Mouse (Mus musculus): Measurements from ENCODE around the gene Diras1. TPM values are rescaled to one million over a fixed set of nuclear protein-coding genes. Genes with fewer than 3 reads are reported as not detected.

The Diras1 gene
- not detected for polyA plus RNA-seq (2017; shearing (Covaris generic))

GRCm38 (mm10) chr10:81025639-81026275, at the start of gene Diras1:
Gene Diras1, minus strand, starts transcription at chr10:81025662.

GRCm38 (mm10) chr10:81069836-81070235, 44.4 kb upstream of the Diras1 start, which contains the start of gene Thop1:
Gene Thop1, plus strand, starts transcription at chr10:81070035.

DNA sequence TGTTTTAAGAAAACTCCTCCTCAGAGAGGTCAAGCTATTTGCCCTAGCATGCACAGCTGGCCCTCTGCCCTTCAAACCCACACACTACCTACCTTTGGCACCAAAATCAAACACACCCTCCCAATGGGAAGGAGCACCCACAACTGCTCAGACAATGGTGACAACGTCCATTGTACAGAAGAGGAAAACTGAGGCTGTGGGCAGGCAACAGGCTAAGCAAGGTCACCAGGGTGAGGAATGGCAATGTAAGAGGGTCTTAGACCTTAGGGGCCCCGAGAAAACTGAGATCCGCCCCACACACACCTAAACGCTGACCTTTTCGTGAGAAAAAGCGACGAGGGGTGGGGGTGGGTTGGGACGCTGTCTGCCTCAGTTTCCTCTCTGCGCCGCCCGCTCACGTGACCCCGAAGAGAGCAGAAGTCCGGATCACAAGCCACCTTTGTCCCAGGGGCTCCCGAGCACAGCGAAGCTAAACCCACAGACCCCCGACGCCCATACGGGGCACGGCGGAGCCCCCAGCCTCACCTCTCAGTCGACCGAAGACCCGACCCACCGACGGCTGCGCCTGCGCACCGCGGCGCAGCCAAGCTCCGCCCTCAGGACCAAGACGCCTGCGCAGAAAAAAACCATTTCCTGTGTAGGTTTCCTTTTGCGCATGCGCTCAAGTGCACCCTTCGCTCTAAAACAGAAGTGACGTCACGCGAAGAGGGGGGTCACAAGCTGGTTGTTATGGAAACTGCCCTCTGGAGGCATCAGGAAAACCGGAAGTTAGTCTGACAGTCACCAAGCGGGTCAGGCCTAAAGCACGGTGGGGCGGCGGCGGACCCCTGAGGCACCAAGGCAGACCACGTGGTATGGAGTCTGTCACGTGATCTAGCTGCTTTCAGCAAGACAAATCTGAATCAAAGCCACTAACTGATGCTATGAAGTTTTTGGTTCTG, 34.4 kb upstream of the Diras1 start, which contains the start of gene Sgta:
Gene Sgta, minus strand, starts transcription at position 579 of the 941 bp plus-strand sequence.

DNA sequence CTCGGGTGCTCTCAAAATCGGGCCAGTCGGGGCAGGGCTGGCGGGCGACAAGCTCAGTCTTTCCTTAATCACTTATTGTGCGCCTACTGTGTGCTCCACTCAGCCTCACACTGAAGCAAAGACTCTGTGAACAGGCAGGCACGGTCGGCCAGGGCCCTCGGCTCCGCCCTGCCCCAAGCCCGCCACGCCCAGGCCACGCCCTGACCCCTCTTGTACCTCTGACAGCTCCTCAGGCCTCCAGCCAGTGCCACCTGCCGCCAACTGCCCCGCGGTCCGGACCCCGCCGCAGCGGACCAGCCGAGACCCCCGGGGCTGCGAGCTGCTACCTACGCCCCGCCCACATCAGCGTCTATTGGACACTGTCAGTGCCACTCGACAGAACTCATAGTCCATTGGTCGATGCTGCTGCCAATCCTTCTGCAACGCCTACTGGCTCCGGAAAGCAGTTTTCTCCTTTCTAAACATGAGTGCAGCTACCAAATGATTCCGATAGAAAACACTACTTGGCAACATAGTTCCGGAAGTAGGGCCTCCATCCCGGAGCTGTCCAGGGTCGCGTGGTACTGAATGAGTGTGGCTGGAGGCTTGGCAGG, 11.6 kb upstream of the Diras1 start, which contains the start of gene Slc39a3:
Gene Slc39a3, minus strand, starts transcription at position 439 of the 593 bp plus-strand sequence.

DNA sequence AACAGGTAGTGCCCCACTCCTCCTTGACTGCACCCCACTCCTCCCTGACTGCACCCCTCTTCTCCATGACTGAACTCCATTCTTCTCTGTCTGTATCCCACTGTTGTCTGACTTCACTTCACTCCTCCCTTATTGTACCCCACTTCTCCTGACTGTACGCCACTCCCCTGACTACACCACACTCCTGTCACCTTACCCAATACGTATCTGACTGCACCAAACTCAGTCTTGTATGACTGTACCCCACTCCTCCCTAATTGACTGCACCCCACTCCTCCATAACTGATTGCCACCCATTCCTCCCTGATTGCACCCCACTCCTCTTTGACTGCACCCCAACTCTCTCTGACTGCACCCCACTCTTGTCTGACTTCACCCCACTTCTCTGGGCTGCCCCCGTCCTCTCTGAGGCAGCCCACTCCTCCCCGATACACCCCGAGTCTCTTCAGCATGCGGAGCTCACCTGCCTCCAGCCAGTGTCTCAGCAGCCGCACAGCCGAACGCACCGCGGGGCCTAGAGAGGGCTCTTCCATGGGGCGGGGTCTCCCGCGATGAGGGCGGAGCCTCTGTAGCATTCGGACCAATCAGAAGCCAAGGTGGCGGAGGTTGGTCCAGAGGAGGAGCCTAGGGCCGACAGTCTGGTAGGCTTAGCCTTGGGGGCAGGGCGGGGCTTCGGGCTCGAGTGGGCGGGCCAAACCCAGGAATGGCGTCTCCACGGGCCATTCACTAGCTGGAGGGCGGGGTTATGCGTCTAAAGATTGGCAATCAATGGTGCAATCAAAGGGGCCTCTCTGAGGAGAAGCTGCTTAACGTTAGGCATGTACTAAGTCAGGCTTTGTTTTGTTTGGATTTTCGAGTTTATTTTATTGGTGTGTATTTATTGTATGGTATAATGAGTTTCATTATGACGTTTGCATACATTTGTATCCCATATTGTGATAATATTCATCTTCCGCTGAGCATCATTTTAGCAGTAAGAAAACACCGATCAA, 10.8 kb downstream of the Diras1 start, which contains the start of gene Gng7:
Gene Gng7, minus strand, starts transcription at position 553 of the 992 bp plus-strand sequence.

Other genes starting within 250 kb of the Diras1 start
- 62.8 TPM for gene Sf3a2, start 227.5 kb downstream of the Diras1 start, polyA plus RNA-seq (2017; shearing (Covaris generic))
- 189 TPM for gene Plekhj1, start 227.0 kb downstream of the Diras1 start, polyA plus RNA-seq (2017; shearing (Covaris generic))
- not detected for gene Amh, start 220.4 kb downstream of the Diras1 start, polyA plus RNA-seq (2017; shearing (Covaris generic))
- not detected for gene Jsrp1, start 212.2 kb downstream of the Diras1 start, polyA plus RNA-seq (2017; shearing (Covaris generic))
- 2,107 TPM for gene Oaz1, start 199.0 kb downstream of the Diras1 start, polyA plus RNA-seq (2017; shearing (Covaris generic))
- not detected for gene Lingo3, start 181.6 kb downstream of the Diras1 start, polyA plus RNA-seq (2017; shearing (Covaris generic))
- gene Lsm7, start 170.5 kb downstream of the Diras1 start, polyA plus RNA-seq (2017; shearing (Covaris generic)) = 80.2 TPM
- gene Sppl2b, start 170.4 kb downstream of the Diras1 start, polyA plus RNA-seq (2017; shearing (Covaris generic)) = 19.0 TPM
- not detected for gene Tmprss9, start 153.8 kb downstream of the Diras1 start, polyA plus RNA-seq (2017; shearing (Covaris generic))
- 133 TPM for gene Timm13, start 124.7 kb downstream of the Diras1 start, polyA plus RNA-seq (2017; shearing (Covaris generic))
- 12.7 TPM for gene Lmnb2, start 107.4 kb downstream of the Diras1 start, polyA plus RNA-seq (2017; shearing (Covaris generic))
- gene Gadd45b, start 95.6 kb downstream of the Diras1 start, polyA plus RNA-seq (2017; shearing (Covaris generic)) = 590 TPM
- gene Gng7, start 10.7 kb downstream of the Diras1 start, polyA plus RNA-seq (2017; shearing (Covaris generic)) = 0.67 TPM
- 9.4 TPM for gene Slc39a3, start 11.8 kb upstream of the Diras1 start, polyA plus RNA-seq (2017; shearing (Covaris generic))
- 64.8 TPM for gene Sgta, start 34.5 kb upstream of the Diras1 start, polyA plus RNA-seq (2017; shearing (Covaris generic))
- 6.2 TPM for gene Thop1, start 44.4 kb upstream of the Diras1 start, polyA plus RNA-seq (2017; shearing (Covaris generic))
- gene Creb3l3, start 73.2 kb upstream of the Diras1 start, polyA plus RNA-seq (2017; shearing (Covaris generic)) = not detected
- gene Map2k2, start 80.3 kb upstream of the Diras1 start, polyA plus RNA-seq (2017; shearing (Covaris generic)) = 147 TPM
- gene Zbtb7a, start 109.6 kb upstream of the Diras1 start, polyA plus RNA-seq (2017; shearing (Covaris generic)) = 74.9 TPM
- 39.4 TPM for gene Pias4, start 142.3 kb upstream of the Diras1 start, polyA plus RNA-seq (2017; shearing (Covaris generic))
- gene Eef2, start 151.0 kb upstream of the Diras1 start, polyA plus RNA-seq (2017; shearing (Covaris generic)) = 872 TPM
- gene Dapk3, start 157.3 kb upstream of the Diras1 start, polyA plus RNA-seq (2017; shearing (Covaris generic)) = 90.2 TPM
- 0.70 TPM for gene 4930442H23Rik, start 158.2 kb upstream of the Diras1 start, polyA plus RNA-seq (2017; shearing (Covaris generic))
- 0.21 TPM for gene Nmrk2, start 176.4 kb upstream of the Diras1 start, polyA plus RNA-seq (2017; shearing (Covaris generic))
- gene Atcay, start 205.2 kb upstream of the Diras1 start, polyA plus RNA-seq (2017; shearing (Covaris generic)) = 5.9 TPM
- 5.5 TPM for gene Zfr2, start 207.5 kb upstream of the Diras1 start, polyA plus RNA-seq (2017; shearing (Covaris generic))
- gene Matk, start 227.3 kb upstream of the Diras1 start, polyA plus RNA-seq (2017; shearing (Covaris generic)) = 59.6 TPM
- gene Mrpl54, start 241.3 kb upstream of the Diras1 start, polyA plus RNA-seq (2017; shearing (Covaris generic)) = 146 TPM
- gene Apba3, start 241.3 kb upstream of the Diras1 start, polyA plus RNA-seq (2017; shearing (Covaris generic)) = 40.4 TPM

Data from effector memory CD4-positive, alpha-beta T cell, adult 5 months (primary cell).